Mouse (Mus musculus): ENCODE data around the gene Eml6. TPM values are rescaled to one million over a fixed set of nuclear protein-coding genes. Genes with fewer than 3 reads are reported as not detected.
A peak's percentile ranks its signal among the peaks of the same experiment; 100 is the strongest.

The Eml6 gene
- polyA plus RNA-seq, 1 experiment from 2014 or later = 0.13 TPM

DNA sequence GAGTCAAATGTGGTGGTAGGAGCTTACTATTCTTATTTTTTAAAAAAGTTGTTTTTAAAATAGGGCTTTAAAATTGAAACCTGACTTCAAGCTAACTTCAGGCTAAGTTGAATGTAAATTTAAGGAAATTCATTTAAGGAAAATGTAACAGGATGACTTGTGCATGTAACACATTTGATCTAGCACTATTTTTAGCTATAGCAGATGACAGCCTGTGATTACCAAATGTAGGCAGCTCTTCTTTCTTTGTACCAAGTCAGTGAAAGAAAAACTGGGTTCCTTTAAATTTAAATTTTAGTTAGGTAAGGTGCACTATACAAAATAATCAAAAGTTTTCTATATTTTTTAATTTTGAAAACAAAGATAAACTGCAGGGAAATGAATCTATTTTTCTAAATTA, 300.7 kb downstream of the Eml6 start:
- TF ChIP-seq CTCF (IDR thresholded peaks at IDR 0.05; ENCODE audit: low read depth) (no peak), EP300 (IDR thresholded peaks at IDR 0.05; ENCODE audit: low read depth) (no peak)
- no peak overlapping the region for H3K4me3 ChIP-seq (ENCODE audit: low read depth, low read length)
- no peak overlapping the region for H3K4me2 ChIP-seq (ENCODE audit: low read depth, low read length)
- H3K4me1 ChIP-seq (ENCODE audit: insufficient read depth) = peaks cover 4% of the 10 kb centered on the region; the same call in 1 of the 2 replicates
- no peak overlapping the region for H3K9ac ChIP-seq (replicated peaks)
- ATAC-seq (no peak), DNase-seq (no peak)
- H3K27me3 ChIP-seq (ENCODE audit: insufficient read depth, low read length) = no peaks in the 10 kb centered on the region
- H3K36me3 ChIP-seq (replicated peaks; ENCODE audit: insufficient read depth, low read length) = no peaks in the 10 kb centered on the region
- H3K9me3 ChIP-seq (ENCODE audit: low read length) = no peaks in the 10 kb centered on the region
- no peak overlapping the region for H3K27ac ChIP-seq (ENCODE audit: low read depth)

DNA sequence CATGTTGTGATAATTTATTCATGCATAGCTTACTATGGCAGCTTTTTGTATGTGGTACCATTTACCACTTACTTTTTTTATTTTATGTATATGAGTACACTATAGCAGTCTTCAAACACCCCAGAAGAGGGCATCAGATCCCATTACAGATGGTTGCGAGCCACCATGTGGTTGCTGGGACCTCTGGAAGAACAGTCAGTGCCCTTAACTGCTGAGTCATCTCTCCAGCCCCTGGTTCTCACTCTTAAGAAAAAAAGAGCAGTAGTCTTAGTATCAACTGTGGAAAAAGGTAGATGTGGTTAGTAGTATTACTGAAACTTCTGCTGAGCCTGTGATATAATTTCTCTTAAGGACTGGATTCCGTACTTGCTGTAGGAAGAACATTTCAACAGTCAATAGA, 301.6 kb downstream of the Eml6 start:
- DNase-seq (no peak), ATAC-seq (no peak)
- WGBS (ENCODE audit: insufficient replicate concordance) = 90% methylated on average over 2 of the region's 2 CpGs
- no peaks in the 10 kb centered on the region for H3K9me3 ChIP-seq (ENCODE audit: low read length)
- H3K4me3 ChIP-seq (ENCODE audit: low read depth, low read length) = no peak overlapping the region
- TF ChIP-seq CTCF (IDR thresholded peaks at IDR 0.05; ENCODE audit: low read depth) = no peak
- TF ChIP-seq EP300 (IDR thresholded peaks at IDR 0.05; ENCODE audit: low read depth) = no peak
- H3K27me3 ChIP-seq (ENCODE audit: insufficient read depth, low read length) = no peaks in the 10 kb centered on the region
- no peaks in the 10 kb centered on the region for H3K36me3 ChIP-seq (replicated peaks; ENCODE audit: insufficient read depth, low read length)
- H3K4me2 ChIP-seq (ENCODE audit: low read depth, low read length) = no peak overlapping the region
- H3K9ac ChIP-seq (replicated peaks) = no peak overlapping the region
- peaks cover 4% of the 10 kb centered on the region; the same call in 1 of the 2 replicates for H3K4me1 ChIP-seq (ENCODE audit: insufficient read depth)
- no peak overlapping the region for H3K27ac ChIP-seq (ENCODE audit: low read depth)

DNA sequence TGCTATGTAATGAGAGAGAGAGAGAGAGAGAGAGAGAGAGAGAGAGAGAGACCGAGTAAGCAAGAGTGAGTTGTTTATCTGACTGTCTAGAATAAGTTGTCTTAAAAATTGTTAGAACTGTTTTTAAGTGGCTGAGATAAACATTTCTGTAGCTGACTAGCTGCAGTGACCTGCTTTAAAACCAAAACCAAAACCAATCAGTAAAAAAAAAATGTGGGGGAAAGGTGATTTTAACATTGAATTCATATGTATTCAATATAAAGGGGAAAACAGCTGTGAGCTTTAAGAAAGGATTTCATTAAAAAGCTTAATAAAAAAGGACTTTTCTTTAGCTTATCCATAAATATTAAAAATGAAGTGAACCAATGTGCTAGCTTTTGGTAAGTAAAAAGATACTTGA, 306.2 kb downstream of the Eml6 start:
- Histone ChIP-seq H3K9me3 (ENCODE audit: low read length) (no peaks in the 10 kb centered on the region), H3K4me3 (ENCODE audit: low read depth, low read length) (peak overlapping the region; percentile 21), H3K27me3 (ENCODE audit: insufficient read depth, low read length) (no peaks in the 10 kb centered on the region), H3K36me3 (replicated peaks; ENCODE audit: insufficient read depth, low read length) (no peaks in the 10 kb centered on the region), H3K4me1 (ENCODE audit: insufficient read depth) (peaks cover 4% of the 10 kb centered on the region; the same call in 1 of the 2 replicates), H3K27ac (ENCODE audit: low read depth) (peak overlapping the region; percentile 4; the same call in 1 of the 2 replicates), H3K4me2 (ENCODE audit: low read depth, low read length) (peak overlapping the region; percentile 48), H3K9ac (replicated peaks) (no peak overlapping the region)
- DNase-seq (no peak), ATAC-seq (no peak)
- 59% methylated on average over 1 of the region's 1 CpGs for WGBS (ENCODE audit: insufficient replicate concordance)
- TF ChIP-seq CTCF (IDR thresholded peaks at IDR 0.05; ENCODE audit: low read depth) = no peak
- TF ChIP-seq EP300 (IDR thresholded peaks at IDR 0.05; ENCODE audit: low read depth) = no peak

DNA sequence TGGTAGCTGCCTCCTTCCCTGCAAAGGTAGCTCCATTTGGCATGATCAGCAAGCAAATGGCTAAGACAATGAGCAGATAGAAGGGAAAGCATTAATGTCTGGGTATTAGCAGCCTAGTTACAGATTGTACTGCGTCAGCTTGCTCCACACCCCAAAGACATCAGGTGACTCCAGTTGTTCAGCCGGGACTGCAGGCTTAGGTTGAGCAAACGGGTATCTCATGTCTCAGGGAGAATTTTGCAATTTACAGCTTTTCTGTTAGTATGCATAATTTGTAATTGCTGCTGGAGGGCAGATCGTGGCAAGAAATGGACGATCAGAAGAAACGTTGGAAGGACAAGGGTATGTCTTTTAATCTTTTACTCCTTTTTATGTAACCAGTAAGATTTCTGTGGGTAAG, 307.3 kb downstream of the Eml6 start:
- H3K27ac ChIP-seq (ENCODE audit: low read depth) = peak overlapping the region; percentile 56
- no peaks in the 10 kb centered on the region for H3K36me3 ChIP-seq (replicated peaks; ENCODE audit: insufficient read depth, low read length)
- no peak overlapping the region for H3K9ac ChIP-seq (replicated peaks)
- no peaks in the 10 kb centered on the region for H3K9me3 ChIP-seq (ENCODE audit: low read length)
- H3K4me2 ChIP-seq (ENCODE audit: low read depth, low read length) = peak overlapping the region; percentile 48; the same call in 1 of the 2 replicates
- peaks cover 4% of the 10 kb centered on the region; the same call in 1 of the 2 replicates for H3K4me1 ChIP-seq (ENCODE audit: insufficient read depth)
- ATAC-seq = peak; percentile 74
- DNase-seq = peak; percentile 23
- no peaks in the 10 kb centered on the region for H3K27me3 ChIP-seq (ENCODE audit: insufficient read depth, low read length)
- 46% methylated on average over 6 of the region's 6 CpGs for WGBS (ENCODE audit: insufficient replicate concordance)
- peak overlapping the region; percentile 21 for H3K4me3 ChIP-seq (ENCODE audit: low read depth, low read length)
- TF ChIP-seq EP300 (IDR thresholded peaks at IDR 0.05; ENCODE audit: low read depth) (no peak), CTCF (IDR thresholded peaks at IDR 0.05; ENCODE audit: low read depth) (no peak)

DNA sequence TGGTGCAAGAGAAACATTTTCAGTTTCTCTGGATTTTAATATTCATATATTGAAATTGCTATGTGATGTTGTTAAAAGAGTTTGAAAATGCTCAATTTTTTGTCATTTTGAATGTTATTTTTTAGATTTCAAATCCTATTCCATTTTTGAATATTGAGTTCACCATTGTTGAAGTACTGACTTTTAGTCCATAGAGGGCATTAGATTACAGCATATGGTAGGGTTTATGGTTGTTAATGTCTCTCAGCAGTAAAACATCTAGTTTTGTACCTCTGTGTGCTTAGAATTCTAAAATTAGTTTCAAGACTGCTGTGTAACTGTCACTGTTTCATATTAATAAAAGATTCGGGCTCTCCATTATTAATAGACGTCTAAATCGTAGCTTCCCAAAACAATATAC, 310.3 kb downstream of the Eml6 start:
- 83% methylated on average over 3 of the region's 3 CpGs for WGBS (ENCODE audit: insufficient replicate concordance)
- no peaks in the 10 kb centered on the region for H3K36me3 ChIP-seq (replicated peaks; ENCODE audit: insufficient read depth, low read length)
- no peaks in the 10 kb centered on the region for H3K4me1 ChIP-seq (ENCODE audit: insufficient read depth)
- H3K4me3 ChIP-seq (ENCODE audit: low read depth, low read length) = no peak overlapping the region
- no peak overlapping the region for H3K4me2 ChIP-seq (ENCODE audit: low read depth, low read length)
- ATAC-seq (no peak), DNase-seq (no peak)
- H3K9me3 ChIP-seq (ENCODE audit: low read length) = no peaks in the 10 kb centered on the region
- H3K9ac ChIP-seq (replicated peaks) = no peak overlapping the region
- no peak for TF ChIP-seq EP300 (IDR thresholded peaks at IDR 0.05; ENCODE audit: low read depth)
- peak; percentile 53 for TF ChIP-seq CTCF (IDR thresholded peaks at IDR 0.05; ENCODE audit: low read depth)
- no peaks in the 10 kb centered on the region for H3K27me3 ChIP-seq (ENCODE audit: insufficient read depth, low read length)
- H3K27ac ChIP-seq (ENCODE audit: low read depth) = no peak overlapping the region

DNA sequence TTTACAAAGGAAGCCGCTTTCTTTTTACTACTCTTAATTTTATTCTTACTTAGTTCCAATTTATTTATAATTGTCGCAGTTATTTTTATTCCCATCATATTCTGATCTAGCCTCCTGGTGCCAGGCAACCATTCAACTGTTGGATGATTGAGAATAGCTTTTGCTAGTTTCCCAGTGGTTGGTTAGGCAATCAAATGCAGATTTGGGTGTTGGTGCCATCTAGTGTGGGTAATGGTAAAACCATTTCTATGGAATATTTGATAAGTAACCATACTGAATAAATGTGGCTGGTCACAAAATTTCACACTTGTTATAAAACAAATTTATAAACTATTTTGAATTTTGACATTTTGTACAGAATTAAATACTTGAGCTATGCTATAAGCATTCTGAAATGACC, 311.0 kb downstream of the Eml6 start:
- Histone ChIP-seq H3K36me3 (replicated peaks; ENCODE audit: insufficient read depth, low read length) (no peaks in the 10 kb centered on the region), H3K4me2 (ENCODE audit: low read depth, low read length) (no peak overlapping the region), H3K4me1 (ENCODE audit: insufficient read depth) (no peaks in the 10 kb centered on the region), H3K27me3 (ENCODE audit: insufficient read depth, low read length) (no peaks in the 10 kb centered on the region), H3K9me3 (ENCODE audit: low read length) (no peaks in the 10 kb centered on the region), H3K9ac (replicated peaks) (no peak overlapping the region), H3K27ac (ENCODE audit: low read depth) (no peak overlapping the region), H3K4me3 (ENCODE audit: low read depth, low read length) (no peak overlapping the region)
- ATAC-seq (no peak), DNase-seq (no peak)
- TF ChIP-seq CTCF (IDR thresholded peaks at IDR 0.05; ENCODE audit: low read depth) (peak; percentile 62), EP300 (IDR thresholded peaks at IDR 0.05; ENCODE audit: low read depth) (no peak)
- WGBS (ENCODE audit: insufficient replicate concordance) = 88% methylated on average over 2 of the region's 2 CpGs

DNA sequence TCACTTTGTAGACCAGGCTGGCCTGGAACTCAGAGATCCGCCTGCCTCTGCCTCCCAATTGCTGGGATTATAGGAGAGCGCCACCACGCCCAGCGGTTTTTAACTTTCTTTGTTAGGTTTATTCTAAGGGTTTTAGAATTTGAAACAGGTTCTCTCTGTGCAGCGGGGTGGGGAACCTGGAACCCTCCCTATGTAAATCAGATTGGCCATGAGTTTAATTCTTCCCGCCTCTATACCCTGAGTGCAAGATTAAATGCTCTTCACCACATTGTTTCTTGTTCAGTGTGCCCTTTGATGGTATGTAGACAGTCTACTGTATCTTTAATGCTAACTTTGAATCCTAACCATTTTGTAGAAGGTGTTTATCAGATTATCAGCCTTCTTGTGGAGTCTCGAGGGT, 311.7 kb downstream of the Eml6 start:
- Histone ChIP-seq H3K9ac (replicated peaks) (no peak overlapping the region), H3K36me3 (replicated peaks; ENCODE audit: insufficient read depth, low read length) (no peaks in the 10 kb centered on the region), H3K4me3 (ENCODE audit: low read depth, low read length) (no peak overlapping the region), H3K27me3 (ENCODE audit: insufficient read depth, low read length) (no peaks in the 10 kb centered on the region), H3K27ac (ENCODE audit: low read depth) (no peak overlapping the region), H3K4me2 (ENCODE audit: low read depth, low read length) (no peak overlapping the region), H3K4me1 (ENCODE audit: insufficient read depth) (no peaks in the 10 kb centered on the region), H3K9me3 (ENCODE audit: low read length) (no peaks in the 10 kb centered on the region)
- TF ChIP-seq EP300 (IDR thresholded peaks at IDR 0.05; ENCODE audit: low read depth) = no peak
- TF ChIP-seq CTCF (IDR thresholded peaks at IDR 0.05; ENCODE audit: low read depth) = no peak
- DNase-seq (no peak), ATAC-seq (no peak)
- WGBS (ENCODE audit: insufficient replicate concordance) = 87% methylated on average over 7 of the region's 7 CpGs
